Mouse (Mus musculus) gastrocnemius, postnatal 25 days (tissue): ENCODE results near the gene Pla2g6. TPM values are rescaled to one million over a fixed set of nuclear protein-coding genes. Genes with fewer than 3 reads are reported as not detected.

ENCODE experiments used
- DNase-seq: peaks from one replicate; pipeline ENCODE4 v3.0.0; 2022
- total RNA-seq, 2 experiments: library from RNA; stranded (reverse); gene quantifications; 1 replicate in 1 of 2; 2 replicates in 1 of 2; pipeline ENCODE4 v1.2.3; 2021

Pla2g6 gene
- total RNA-seq, 2 experiments from 2014 or later = 15.0 to 16.0 TPM

DNA sequence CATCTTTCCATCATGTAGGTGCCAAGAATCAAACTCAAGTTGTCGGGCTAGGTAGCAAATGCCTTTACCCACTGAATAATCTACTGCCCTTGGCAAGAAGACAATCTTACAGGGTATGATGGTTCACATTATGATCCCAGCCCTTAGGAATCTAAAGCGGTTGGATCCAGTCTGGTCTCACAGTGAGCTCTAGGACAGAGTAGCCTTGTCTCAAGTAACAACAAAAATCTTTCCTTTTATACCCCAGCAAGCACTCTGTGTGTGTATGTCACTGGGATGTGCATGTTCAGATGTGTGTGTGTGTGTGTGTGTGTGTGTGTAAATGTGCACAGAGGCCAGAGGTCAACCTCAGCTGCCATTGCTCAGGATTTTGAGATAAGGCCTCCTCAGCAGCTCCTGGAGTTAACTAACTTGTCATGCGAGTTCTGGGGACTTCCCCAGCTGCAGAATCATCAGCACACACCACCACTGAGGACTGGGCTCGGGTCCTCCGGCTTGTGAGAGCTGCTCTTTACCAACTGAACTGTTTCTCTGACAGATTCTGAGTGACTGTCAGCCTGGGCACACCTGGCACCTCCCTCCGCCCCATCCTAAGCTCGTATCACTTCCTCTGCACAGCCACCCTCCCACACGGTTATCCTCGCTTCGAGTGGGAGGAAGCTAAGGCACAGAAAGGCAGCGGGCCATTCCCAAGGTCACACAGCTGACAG, 5.8 kb downstream of the Pla2g6 start:
- no peak for DNase-seq

GRCm38 (mm10) chr15:79321733-79322190, 6.4 kb downstream of the Pla2g6 start:
- no peak for DNase-seq

- DNase-seq = no peak
Observed at GRCm38 (mm10) chr15:79313848-79314369, 14.3 kb downstream of the Pla2g6 start.

DNA sequence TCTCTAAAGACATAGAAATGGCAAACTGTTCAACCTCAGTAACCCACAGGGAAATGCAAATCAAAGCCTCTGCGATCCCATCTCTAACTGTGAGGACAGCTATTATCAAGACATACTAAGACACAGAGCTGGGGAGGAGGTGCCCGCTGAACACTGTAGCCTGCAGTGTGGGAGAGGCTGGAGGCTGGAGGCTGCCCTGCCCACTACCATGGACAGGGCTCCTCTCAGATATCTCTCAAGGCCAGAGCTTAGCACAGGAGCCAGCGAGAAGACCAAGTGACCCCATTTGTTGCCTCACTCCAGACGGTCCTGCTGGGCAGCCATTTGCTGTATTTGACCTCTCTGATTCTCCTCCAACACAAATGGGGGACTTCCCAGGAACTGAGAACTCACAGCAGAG, 20.3 kb downstream of the Pla2g6 start:
- DNase-seq = no peak

- DNase-seq = no peak
Observed at GRCm38 (mm10) chr15:79306043-79306637, 22.1 kb downstream of the Pla2g6 start.

DNA sequence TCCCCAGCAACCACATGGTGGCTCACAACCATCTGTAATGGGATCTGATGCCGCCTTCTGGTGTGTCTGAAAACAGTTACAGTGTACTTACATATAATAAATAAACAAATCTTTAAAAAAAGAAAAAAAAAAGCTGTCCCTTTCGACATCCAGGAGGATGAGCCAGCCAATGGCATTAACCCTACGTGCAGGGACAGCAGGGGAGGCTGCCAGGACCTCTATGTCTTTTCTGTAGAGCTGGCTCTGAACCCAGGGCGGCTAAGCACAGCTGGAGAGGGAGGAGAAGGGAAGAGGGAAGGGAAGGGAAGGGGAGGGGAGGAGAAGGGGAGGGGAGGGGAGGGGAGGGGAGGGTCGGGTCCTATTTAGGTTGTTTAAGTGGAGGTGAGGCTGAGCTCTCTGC, 23.4 kb downstream of the Pla2g6 start:
- DNase-seq = no peak

GRCm38 (mm10) chr15:79303725-79304124, 24.5 kb downstream of the Pla2g6 start:
- no peak for DNase-seq

DNA sequence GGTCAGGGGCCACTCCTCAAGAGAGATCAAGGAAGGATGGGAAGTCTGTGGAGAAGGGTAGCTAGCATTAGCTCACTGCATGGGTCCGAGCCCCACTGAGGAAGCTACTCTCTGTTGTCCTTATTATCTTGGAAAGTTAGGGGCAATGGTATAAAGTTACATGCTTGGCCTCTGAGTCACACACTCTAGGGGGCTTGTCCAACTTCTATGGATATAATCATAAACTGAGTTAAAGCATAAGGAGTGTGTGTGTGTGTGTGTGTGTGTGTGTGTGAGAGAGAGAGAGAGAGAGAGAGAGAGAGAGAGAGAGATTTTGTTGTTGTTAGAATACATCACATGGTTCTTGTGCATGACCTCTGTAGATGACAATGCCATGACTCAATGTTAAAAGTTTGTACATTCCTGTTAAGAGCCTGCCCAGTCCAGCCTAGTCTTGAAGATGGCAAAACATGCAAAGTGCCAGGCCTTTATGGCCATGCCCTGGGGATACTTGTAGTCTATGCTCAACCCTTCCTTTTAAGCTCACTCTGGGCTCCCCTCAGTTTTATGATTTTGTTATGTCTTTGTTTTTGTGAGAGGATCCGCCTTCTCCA, 28.5 kb downstream of the Pla2g6 start:
- DNase-seq = no peak

- DNase-seq = no peak
Observed at GRCm38 (mm10) chr15:79298553-79298952, 29.6 kb downstream of the Pla2g6 start.

- DNase-seq = no peak
Observed at GRCm38 (mm10) chr15:79292779-79293178, 35.4 kb downstream of the Pla2g6 start.

GRCm38 (mm10) chr15:79290340-79290739, 37.9 kb downstream of the Pla2g6 start:
- DNase-seq = no peak

GRCm38 (mm10) chr15:79289441-79289840, 38.7 kb downstream of the Pla2g6 start:
- DNase-seq = no peak

- DNase-seq = no peak
Observed at GRCm38 (mm10) chr15:79288387-79288786, 39.8 kb downstream of the Pla2g6 start.

DNA sequence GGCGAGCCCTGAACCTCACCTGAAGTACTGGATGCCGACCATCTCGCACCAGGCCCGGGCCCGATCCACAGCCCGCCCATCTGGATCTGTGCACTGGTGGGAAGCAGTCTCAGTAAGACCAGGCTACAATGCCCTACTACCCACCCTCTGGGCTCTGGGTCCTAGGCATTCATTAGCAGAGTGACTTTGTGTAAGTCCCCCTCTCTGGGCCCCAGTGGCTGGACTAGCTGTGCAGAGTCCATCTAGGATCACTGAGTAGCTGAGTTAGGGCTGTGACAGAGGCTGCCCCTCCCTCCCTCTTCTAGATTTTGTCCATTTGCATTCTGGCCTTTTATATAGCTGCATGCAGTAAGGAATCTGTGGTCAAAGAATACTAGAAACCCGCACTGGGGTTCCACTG, 41.1 kb downstream of the Pla2g6 start:
- no peak for DNase-seq

DNA sequence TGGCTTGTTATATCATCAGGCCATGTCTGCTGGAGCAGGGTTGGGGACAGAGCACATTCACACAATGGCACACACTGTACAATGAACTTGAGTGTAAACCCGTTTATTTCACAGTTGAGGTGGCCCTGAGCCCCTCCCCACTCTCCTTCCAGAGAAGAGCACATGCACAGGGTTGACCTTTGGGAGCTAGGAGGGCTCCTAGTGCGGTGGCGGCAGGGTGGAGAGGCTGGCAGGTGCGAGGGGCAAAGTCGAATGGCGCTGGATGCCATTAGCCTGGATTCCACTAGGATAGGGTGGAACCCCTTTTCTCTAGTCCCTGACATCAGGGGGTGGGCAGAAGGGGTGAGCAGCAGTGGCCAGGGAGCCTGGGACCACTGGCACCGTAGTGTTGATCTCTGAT, 42.0 kb downstream of the Pla2g6 start:
- DNase-seq = no peak

- no peak for DNase-seq
Observed at GRCm38 (mm10) chr15:79285399-79285798, 42.8 kb downstream of the Pla2g6 start, which contains the start of gene Baiap2l2. Gene Baiap2l2, minus strand, starts transcription at chr15:79285537.

DNA sequence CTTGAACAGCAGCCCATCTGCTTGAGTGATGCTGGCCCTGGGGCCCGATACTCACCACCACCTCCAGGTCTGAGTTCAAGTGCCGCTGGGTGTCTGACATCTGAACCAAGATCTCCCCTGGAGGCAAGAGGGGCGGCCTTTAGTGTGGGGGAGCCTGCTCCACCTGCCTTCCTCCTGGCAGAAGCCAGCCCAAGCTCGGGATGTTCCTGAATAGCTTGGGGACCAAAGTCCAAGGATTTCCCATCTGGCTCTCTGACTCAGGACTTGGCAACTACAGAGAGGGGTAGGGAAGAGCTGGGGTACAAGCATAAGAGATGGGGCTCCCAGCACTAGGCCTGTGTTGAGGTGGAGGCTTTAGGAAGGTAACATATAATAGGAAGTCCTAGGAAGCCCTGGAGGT, 44.8 kb downstream of the Pla2g6 start:
- DNase-seq = no peak

GRCm38 (mm10) chr15:79282434-79282833, 45.8 kb downstream of the Pla2g6 start:
- no peak for DNase-seq

DNA sequence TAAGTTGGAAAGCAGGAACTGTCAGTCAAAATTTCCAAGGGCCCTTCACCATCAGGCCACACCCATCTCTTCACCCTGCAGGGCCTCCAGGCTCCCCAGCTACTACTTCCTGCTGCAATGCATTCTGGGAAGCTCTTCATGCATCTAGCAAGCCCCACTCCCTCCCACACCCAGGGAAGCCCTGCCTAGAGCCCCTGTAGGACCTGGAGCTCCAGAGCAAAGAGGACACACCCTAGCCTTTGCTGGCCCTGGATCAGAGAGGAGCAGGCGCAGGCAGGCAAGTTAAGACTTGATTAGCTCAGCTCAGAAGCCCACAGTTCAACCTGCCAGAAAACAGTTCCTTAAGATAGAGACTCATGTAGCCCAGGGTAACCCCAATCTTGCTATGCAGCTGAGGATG, 46.8 kb downstream of the Pla2g6 start:
- no peak for DNase-seq

- peak; percentile 31 for DNase-seq
Observed at GRCm38 (mm10) chr15:79280850-79281249, 47.3 kb downstream of the Pla2g6 start.

DNA sequence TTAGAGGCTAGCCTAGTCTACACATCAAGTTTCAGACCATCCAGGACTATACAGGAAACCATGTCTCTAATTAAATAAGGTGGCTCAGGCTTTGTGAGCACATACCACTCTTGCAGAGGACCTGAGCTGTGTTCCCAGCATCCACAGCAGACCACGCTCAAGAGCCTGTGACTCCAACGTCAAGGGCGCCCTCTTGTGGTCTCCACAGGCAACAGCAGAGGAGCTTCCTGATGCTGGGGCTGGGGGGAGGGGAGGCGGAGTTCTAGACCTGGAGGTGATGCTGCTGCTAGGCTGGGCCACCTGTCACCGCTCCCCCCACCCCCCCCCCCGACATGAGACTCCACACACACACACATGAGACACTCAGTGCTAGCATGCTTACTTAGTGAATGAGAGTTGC, 48.0 kb downstream of the Pla2g6 start:
- DNase-seq = no peak

- no peak for DNase-seq
Observed at GRCm38 (mm10) chr15:79277728-79278127, 50.5 kb downstream of the Pla2g6 start.

- DNase-seq = no peak
Observed at GRCm38 (mm10) chr15:79273020-79273419, 55.2 kb downstream of the Pla2g6 start.
